Mouse (Mus musculus): ENCODE data around the gene Nxph1. TPM values are rescaled to one million over a fixed set of nuclear protein-coding genes. Genes with fewer than 3 reads are reported as not detected.

The Nxph1 gene
- polyA plus RNA-seq, 1 experiment = not detected

- no peak for TF ChIP-seq GATA1 (IDR thresholded peaks at IDR 0.05; ENCODE audit: low read length)
Observed at GRCm38 (mm10) chr6:9159191-9159590, 211.0 kb downstream of the Nxph1 start.

DNA sequence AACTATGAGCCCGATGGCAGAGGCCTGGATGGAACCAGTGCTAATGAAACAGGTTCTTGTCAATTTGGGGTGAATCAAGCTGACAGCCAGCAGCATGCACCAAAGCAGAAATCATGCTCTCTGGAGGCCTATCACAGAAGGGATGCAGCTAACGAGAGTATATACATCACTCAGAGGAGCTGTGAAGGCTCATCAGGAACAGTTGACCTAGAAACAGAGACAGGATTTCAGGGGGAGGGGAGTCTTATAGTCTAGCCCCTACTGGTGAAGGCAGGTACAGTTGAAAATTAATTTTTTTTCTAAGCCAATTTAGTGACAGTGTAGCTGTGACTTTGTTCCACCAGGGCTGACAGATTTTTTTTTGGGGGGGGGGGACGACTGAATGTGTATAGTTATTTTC is 234.2 kb downstream of the Nxph1 start:
- no peak for TF ChIP-seq GATA1 (IDR thresholded peaks at IDR 0.05; ENCODE audit: low read length)

DNA sequence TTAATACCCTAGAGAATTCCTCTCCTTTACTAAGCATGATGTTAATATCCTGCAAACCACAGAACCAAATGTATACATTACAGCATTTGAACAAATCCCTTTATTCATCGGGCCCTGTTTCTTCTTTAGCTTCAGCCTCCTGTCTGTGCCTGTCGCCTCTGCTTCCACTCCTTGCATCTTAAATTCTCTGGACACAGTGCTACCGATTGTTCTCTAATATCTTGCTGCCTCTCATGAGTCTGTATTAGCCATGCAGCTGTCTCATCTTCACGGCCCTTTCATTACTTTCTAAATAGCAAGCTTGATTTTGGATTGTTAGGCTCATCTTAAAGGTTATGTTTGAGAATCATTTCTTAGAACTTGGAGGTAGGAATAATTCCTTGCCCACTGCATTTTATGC is 262.5 kb downstream of the Nxph1 start:
- no peak for TF ChIP-seq GATA1 (IDR thresholded peaks at IDR 0.05; ENCODE audit: low read length)

- TF ChIP-seq GATA1 (IDR thresholded peaks at IDR 0.05; ENCODE audit: low read length) = no peak
Observed at GRCm38 (mm10) chr6:9220724-9221453, 272.7 kb downstream of the Nxph1 start.

DNA sequence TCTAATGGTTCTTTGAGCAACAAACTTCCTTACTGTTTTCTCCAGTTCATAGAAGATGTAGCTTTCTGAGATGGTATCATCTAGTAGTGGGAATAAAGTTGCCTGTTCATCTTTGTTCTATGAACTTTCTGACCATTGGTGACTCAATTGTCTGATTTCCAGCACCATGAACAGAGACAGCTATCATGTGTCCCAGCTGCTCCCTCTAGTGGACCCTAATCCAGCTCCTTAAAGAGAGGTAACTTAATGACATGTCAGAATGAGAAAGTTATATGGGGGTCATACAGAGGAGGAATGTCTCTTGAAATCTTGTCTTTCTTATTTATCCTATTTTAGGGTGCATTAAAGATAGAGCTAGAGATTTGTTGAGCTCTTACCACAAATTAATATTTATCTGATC is 286.6 kb downstream of the Nxph1 start:
- TF ChIP-seq GATA1 (IDR thresholded peaks at IDR 0.05; ENCODE audit: low read length) = no peak

DNA sequence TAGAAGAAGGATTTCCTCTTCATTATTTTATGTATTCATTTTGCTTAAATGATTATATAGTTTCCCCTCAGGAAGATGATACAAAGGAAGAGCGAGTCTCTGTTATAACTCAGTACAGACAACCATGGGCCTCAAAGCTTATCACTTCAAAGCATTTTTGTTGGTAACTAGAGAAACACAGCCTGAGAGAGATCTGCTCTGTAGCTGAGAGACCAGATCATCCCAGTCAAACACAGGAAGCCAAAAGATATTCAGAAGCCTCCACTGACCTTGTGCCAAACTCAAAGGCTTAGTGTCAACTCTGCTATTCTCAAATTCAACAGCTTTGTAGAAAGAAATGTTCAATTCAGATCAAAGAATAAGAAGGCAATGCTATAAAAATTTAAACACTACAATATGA is 319.8 kb downstream of the Nxph1 start:
- TF ChIP-seq GATA1 (IDR thresholded peaks at IDR 0.05; ENCODE audit: low read length) = no peak

Other genes starting within 250 kb of the Nxph1 start
- 1.4 and 1.8 TPM in 2 replicates for gene Ica1, start 169.9 kb upstream of the Nxph1 start, polyA plus RNA-seq (2012)

All from G1E-ER4 (cell line).